Mouse (Mus musculus) erythroid progenitor cell, adult 5-6 weeks (primary cell): ENCODE results near the gene Gm5152. TPM values are rescaled to one million over a fixed set of nuclear protein-coding genes. Genes with fewer than 3 reads are reported as not detected.
"Not testable (repeated sequence)": the region's sequence is repeated elsewhere in the genome, so short reads cannot be mapped to it uniquely, and the experiment has no call there.

Source experiments
- ATAC-seq: replicated peaks from 2 replicates; pipeline ENCODE4 v1.8.0; 2016; ENCODE audit warnings: moderate number of reproducible peaks, mild to moderate bottlenecking, moderate TSS enrichment, inconsistent platforms; ENCODE audit not compliant: poor library complexity, low FRiP score, severe bottlenecking
- total RNA-seq, 2 experiments: library from RNA; stranded (forward) in 1 of 2; stranded (reverse) in 1 of 2; fragments of 150-400 nt in 1 of 2; fragments of 186-747, 209-891 nt in 1 of 2; gene quantifications; 2 replicates each; pipeline versions ENCODE4 v1.2.3 to v1.2.4; 2015 to 2017; ENCODE audit warnings: low replicate concordance in 2 of 2

Gene Gm5152
- total RNA-seq (2015; ENCODE audit: low replicate concordance) (not detected in 2 replicates), total RNA-seq (2017; ENCODE audit: low replicate concordance) (not detected in 2 replicates)

DNA sequence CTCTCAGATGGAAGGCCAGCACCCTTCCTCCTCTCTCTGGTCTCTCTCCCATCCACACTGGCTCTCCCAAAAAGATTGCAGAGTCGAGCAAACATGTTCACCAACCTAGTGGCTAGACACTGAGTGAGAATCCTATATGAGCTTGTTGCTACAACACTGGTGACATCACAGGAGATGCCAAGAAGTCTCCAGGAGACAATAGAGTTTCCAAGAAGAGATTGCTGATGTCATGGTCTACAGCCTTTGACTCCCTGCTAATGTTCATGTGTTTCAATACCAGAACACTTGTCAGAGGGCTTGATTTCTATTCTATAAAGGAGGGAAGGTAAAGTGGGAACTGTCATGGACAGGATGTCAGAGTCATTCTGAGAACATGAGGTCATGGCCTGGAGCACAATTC, at the start of gene Gm5152:
Gene Gm5152 (minus strand): TSS at position 101 of the 400 bp plus-strand sequence.
- not testable (repeated sequence) for ATAC-seq

GRCm38 (mm10) chr5:10254768-10255167, 8.4 kb upstream of the Gm5152 start:
- not testable (repeated sequence) for ATAC-seq

- ATAC-seq = not testable (repeated sequence)
Observed at GRCm38 (mm10) chr5:10245770-10246169, 556 bp downstream of the Gm5152 start.

DNA sequence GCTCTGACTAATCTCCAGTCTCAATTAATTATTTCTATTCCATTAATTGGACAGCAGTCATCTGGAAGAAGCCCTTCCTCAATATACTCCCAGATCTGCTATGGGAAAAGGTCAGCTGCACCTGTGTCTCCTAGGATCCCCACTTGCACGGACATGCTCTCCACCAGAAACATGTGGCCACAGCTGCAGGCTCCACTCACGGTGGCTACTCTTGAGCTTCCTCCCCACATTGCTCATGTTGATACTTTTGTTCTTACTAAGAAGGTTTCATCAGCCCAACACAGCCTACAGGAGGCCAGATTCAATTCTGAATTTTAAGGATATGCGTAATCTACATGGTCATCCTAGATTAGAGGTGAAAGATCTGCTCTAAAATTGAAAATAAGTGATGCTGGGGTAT, 5.9 kb downstream of the Gm5152 start:
- ATAC-seq = not testable (repeated sequence)

GRCm38 (mm10) chr5:10220317-10220716, 26.0 kb downstream of the Gm5152 start:
- no peak for ATAC-seq

DNA sequence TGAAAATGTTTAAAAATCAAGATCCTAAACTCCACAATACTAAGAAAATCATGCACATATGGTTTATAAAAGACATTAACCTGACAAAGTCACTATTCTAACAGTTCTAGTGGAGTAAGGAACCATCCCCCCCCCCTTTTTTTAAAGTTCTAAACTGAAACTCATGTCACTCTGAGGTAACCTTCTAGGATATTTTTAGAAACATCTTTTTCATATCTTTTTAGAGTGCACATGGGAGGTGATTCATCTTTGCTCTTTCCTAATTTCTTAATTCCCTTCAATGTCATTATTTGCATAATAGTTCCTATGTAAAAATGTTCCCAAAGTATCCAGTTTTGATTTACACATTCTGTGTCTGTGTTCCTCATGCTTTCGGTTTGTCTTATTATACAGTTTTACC, 43.3 kb downstream of the Gm5152 start:
- no peak for ATAC-seq

DNA sequence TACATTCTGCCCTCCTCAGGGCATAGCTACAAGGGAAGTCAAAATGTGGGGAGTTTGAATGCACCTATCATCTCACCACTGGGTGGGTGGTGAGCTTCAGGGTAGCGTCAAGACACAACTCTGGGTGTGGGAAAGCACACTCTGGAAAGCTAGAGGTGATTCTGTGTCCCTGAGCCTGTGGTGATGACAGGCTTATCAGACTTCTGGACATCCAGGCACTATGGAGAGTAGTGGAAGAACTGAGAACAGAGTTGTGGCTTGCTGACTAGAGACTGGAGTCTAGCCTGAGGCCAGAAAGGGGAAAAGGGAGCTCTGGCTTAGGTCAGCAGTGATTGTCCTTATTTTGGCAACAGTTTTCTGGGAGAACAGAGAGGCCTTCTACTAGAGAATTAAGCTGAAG, 49.4 kb downstream of the Gm5152 start:
- no peak for ATAC-seq
